Mouse (Mus musculus): ENCODE measurements around the gene Sec1. TPM values are rescaled to one million over a fixed set of nuclear protein-coding genes. Genes with fewer than 3 reads are reported as not detected.

The Sec1 gene
- polyA plus RNA-seq, 1 experiment from 2014 or later = 0.04 TPM

DNA sequence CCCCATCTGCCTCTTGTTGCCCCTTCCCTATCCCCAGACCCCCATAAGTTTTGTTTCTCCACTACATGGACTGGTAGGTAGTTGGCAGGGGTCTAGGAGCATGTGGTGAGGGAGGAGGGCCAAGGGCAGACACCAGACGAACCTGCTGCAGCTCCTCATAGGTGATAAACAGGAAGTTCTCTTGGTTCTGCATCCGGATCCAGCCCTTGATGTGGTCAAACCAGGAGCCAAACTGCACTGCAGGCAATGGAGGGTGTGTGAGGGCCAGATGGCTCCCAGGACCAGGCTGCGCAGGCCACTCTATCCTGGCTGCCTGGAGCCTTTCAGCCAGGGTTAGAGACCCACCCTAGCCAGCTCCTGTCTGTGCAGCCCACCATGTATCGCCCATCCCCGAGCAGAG lies 39.3 kb upstream of the Sec1 start:
- Histone ChIP-seq H3K27me3 (ENCODE audit: insufficient read depth, low read length) (no peaks in the 10 kb centered on the region), H3K9ac (replicated peaks) (no peak overlapping the region), H3K4me3 (ENCODE audit: low read depth, low read length) (no peak overlapping the region), H3K36me3 (replicated peaks; ENCODE audit: insufficient read depth, low read length) (no peaks in the 10 kb centered on the region), H3K4me1 (ENCODE audit: insufficient read depth) (no peaks in the 10 kb centered on the region; the same call in 1 of the 2 replicates), H3K4me2 (ENCODE audit: low read depth, low read length) (no peak overlapping the region), H3K9me3 (ENCODE audit: low read length) (no peaks in the 10 kb centered on the region), H3K27ac (ENCODE audit: low read depth) (no peak overlapping the region)
- TF ChIP-seq CTCF (IDR thresholded peaks at IDR 0.05; ENCODE audit: low read depth) = no peak
- TF ChIP-seq EP300 (IDR thresholded peaks at IDR 0.05; ENCODE audit: low read depth) = no peak
- DNase-seq = no peak
- WGBS (ENCODE audit: insufficient replicate concordance) = 54% methylated on average over 5 of the region's 5 CpGs
- no peak for ATAC-seq

GRCm38 (mm10) chr7:45730727-45731431 lies 36.7 kb upstream of the Sec1 start:
- Histone ChIP-seq H3K4me2 (ENCODE audit: low read depth, low read length) (no peak overlapping the region), H3K4me3 (ENCODE audit: low read depth, low read length) (no peak overlapping the region), H3K9me3 (ENCODE audit: low read length) (no peaks in the 10 kb centered on the region), H3K9ac (replicated peaks) (no peak overlapping the region), H3K27ac (ENCODE audit: low read depth) (no peak overlapping the region), H3K4me1 (ENCODE audit: insufficient read depth) (peaks cover 5% of the 10 kb centered on the region; the same call in 1 of the 2 replicates), H3K36me3 (replicated peaks; ENCODE audit: insufficient read depth, low read length) (no peaks in the 10 kb centered on the region), H3K27me3 (ENCODE audit: insufficient read depth, low read length) (no peaks in the 10 kb centered on the region)
- WGBS (ENCODE audit: insufficient replicate concordance) = 29% methylated on average over 16 of the region's 16 CpGs
- ATAC-seq (peak; percentile 61), DNase-seq (peak; percentile 73)
- TF ChIP-seq EP300 (IDR thresholded peaks at IDR 0.05; ENCODE audit: low read depth) (no peak), CTCF (IDR thresholded peaks at IDR 0.05; ENCODE audit: low read depth) (peak; percentile 73)

DNA sequence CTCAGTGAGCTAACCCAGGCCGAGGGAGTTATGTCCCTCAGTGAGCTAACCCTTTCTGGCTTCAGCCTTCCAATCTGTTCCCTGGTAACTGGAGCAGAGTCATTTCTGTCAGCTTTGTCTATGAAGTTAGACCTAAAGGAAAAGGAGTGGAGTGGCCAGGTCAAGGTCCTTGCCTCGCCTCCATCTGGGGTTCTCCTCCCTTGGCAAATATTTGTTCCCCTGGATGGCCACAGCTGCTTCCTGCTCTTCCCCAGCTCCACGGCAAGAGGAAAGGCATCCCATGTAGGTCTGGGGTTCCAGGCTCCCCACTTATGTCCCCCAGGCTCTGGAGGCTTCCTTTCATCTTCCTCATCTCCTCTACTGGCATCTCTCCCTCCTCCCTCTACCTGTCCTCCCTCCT lies 33.4 kb upstream of the Sec1 start:
- peaks cover 5% of the 10 kb centered on the region; the same call in 1 of the 2 replicates for H3K4me1 ChIP-seq (ENCODE audit: insufficient read depth)
- 59% methylated on average over 3 of the region's 3 CpGs for WGBS (ENCODE audit: insufficient replicate concordance)
- no peak overlapping the region for H3K27ac ChIP-seq (ENCODE audit: low read depth)
- no peak for TF ChIP-seq CTCF (IDR thresholded peaks at IDR 0.05; ENCODE audit: low read depth)
- TF ChIP-seq EP300 (IDR thresholded peaks at IDR 0.05; ENCODE audit: low read depth) = no peak
- H3K4me2 ChIP-seq (ENCODE audit: low read depth, low read length) = no peak overlapping the region
- H3K36me3 ChIP-seq (replicated peaks; ENCODE audit: insufficient read depth, low read length) = peaks cover 4% of the 10 kb centered on the region
- DNase-seq (no peak), ATAC-seq (no peak)
- no peaks in the 10 kb centered on the region for H3K27me3 ChIP-seq (ENCODE audit: insufficient read depth, low read length)
- H3K9me3 ChIP-seq (ENCODE audit: low read length) = no peaks in the 10 kb centered on the region
- no peak overlapping the region for H3K4me3 ChIP-seq (ENCODE audit: low read depth, low read length)
- no peak overlapping the region for H3K9ac ChIP-seq (replicated peaks)

DNA sequence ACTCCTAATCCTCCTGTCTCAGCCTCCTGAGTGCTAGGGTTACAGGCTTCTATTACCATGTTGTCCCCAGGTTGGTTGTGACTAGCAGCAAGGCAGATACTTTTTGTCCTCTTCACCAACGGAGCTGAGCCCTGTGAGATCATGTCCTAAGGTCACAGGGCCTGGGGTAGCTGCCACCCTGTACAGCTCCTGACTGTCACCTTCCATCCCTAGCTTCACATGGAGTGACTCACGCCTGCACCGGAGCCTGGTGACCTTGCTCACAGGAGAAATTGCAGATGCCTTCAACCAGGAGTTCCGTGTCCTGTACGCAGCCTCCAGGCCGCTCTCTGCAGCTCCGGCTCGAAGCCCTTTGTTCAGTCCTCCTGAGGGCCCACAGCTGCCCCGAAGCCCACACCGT lies 32.2 kb upstream of the Sec1 start:
- Histone ChIP-seq H3K4me2 (ENCODE audit: low read depth, low read length) (no peak overlapping the region), H3K27me3 (ENCODE audit: insufficient read depth, low read length) (no peaks in the 10 kb centered on the region), H3K9ac (replicated peaks) (no peak overlapping the region), H3K9me3 (ENCODE audit: low read length) (no peaks in the 10 kb centered on the region), H3K27ac (ENCODE audit: low read depth) (no peak overlapping the region), H3K4me1 (ENCODE audit: insufficient read depth) (peaks cover 5% of the 10 kb centered on the region; the same call in 1 of the 2 replicates), H3K36me3 (replicated peaks; ENCODE audit: insufficient read depth, low read length) (peaks cover 4% of the 10 kb centered on the region), H3K4me3 (ENCODE audit: low read depth, low read length) (no peak overlapping the region)
- DNase-seq (no peak), ATAC-seq (no peak)
- no peak for TF ChIP-seq EP300 (IDR thresholded peaks at IDR 0.05; ENCODE audit: low read depth)
- no peak for TF ChIP-seq CTCF (IDR thresholded peaks at IDR 0.05; ENCODE audit: low read depth)
- 93% methylated on average over 10 of the region's 10 CpGs for WGBS (ENCODE audit: insufficient replicate concordance)

- peaks cover 9% of the 10 kb centered on the region for H3K36me3 ChIP-seq (replicated peaks; ENCODE audit: insufficient read depth, low read length)
- WGBS (ENCODE audit: insufficient replicate concordance) = 88% methylated on average over 11 of the region's 11 CpGs
- H3K4me3 ChIP-seq (ENCODE audit: low read depth, low read length) = no peak within 1 kb of the TSS
- no peak for DNase-seq
- peaks cover 5% of the 10 kb centered on the region; the same call in 1 of the 2 replicates for H3K4me1 ChIP-seq (ENCODE audit: insufficient read depth)
- no peak within 1 kb of the TSS for H3K9ac ChIP-seq (replicated peaks)
- no peak within 1 kb of the TSS for H3K27ac ChIP-seq (ENCODE audit: low read depth)
- no peak for ATAC-seq
- H3K4me2 ChIP-seq (ENCODE audit: low read depth, low read length) = no peak within 1 kb of the TSS
- no peak for TF ChIP-seq EP300 (IDR thresholded peaks at IDR 0.05; ENCODE audit: low read depth)
- TF ChIP-seq CTCF (IDR thresholded peaks at IDR 0.05; ENCODE audit: low read depth) = no peak
- no peaks in the 10 kb centered on the region for H3K27me3 ChIP-seq (ENCODE audit: insufficient read depth, low read length)
- no peaks in the 10 kb centered on the region for H3K9me3 ChIP-seq (ENCODE audit: low read length)
These were observed 31.5 kb upstream of the Sec1 start, which contains the start of gene Spaca4 for GRCm38 (mm10) chr7:45725713-45726112. TSS of gene Spaca4 (minus strand) at chr7:45725813.

DNA sequence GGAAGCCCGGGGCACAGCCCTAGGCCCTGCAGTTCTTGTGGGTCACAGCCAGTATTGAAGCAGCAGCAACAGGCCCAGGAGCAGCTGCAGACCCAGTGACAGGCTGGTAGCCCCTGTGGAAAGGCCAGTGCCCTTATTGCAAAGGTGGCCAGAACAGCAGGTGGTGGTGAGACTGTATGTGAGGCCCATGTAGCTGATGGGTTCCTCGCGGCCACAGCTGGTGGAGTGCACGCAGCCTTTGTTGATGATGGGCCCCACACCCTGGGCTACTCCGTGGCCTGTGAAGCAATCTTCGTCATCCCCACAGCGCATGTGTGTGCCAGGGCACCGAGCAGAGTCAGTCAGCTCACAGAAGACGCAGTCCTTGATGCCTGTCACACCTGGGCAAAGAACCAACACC lies 30.9 kb upstream of the Sec1 start:
- no peak overlapping the region for H3K4me2 ChIP-seq (ENCODE audit: low read depth, low read length)
- no peak for DNase-seq
- peaks cover 5% of the 10 kb centered on the region; the same call in 1 of the 2 replicates for H3K4me1 ChIP-seq (ENCODE audit: insufficient read depth)
- 77% methylated on average over 9 of the region's 9 CpGs for WGBS (ENCODE audit: insufficient replicate concordance)
- no peak for TF ChIP-seq EP300 (IDR thresholded peaks at IDR 0.05; ENCODE audit: low read depth)
- TF ChIP-seq CTCF (IDR thresholded peaks at IDR 0.05; ENCODE audit: low read depth) = no peak
- H3K27me3 ChIP-seq (ENCODE audit: insufficient read depth, low read length) = no peaks in the 10 kb centered on the region
- peaks cover 13% of the 10 kb centered on the region for H3K36me3 ChIP-seq (replicated peaks; ENCODE audit: insufficient read depth, low read length)
- no peak for ATAC-seq
- H3K4me3 ChIP-seq (ENCODE audit: low read depth, low read length) = no peak overlapping the region
- H3K27ac ChIP-seq (ENCODE audit: low read depth) = no peak overlapping the region
- no peak overlapping the region for H3K9ac ChIP-seq (replicated peaks)
- no peaks in the 10 kb centered on the region for H3K9me3 ChIP-seq (ENCODE audit: low read length)
